19 mouse cellular contexts compared by ENCODE assay signal in genomic region chr2:132095821-132096220, GRCm38 (mm10). TPM values are rescaled to one million over a fixed set of nuclear protein-coding genes. Genes with fewer than 3 reads are reported as not detected.
DNase-seq lines count a peak whose midpoint lies in the region; ATAC-seq and TF ChIP-seq lines count a peak whose summit lies in the region.
"Had no signal": no experiment of that assay in that cellular context is flagged by ENCODE, and none has a peak within 500 bp of the region (broad histone marks: within the 10 kb centered on the region; RNA-seq: fewer than 3 reads in every experiment).

No protein-coding gene starts in this region.

- no peak overlapping the region for H3K4me2 ChIP-seq in lung, embryonic 16.5 days (ENCODE audit: low read depth, low read length)
- no peak overlapping the region for H3K4me2 ChIP-seq in forebrain, embryonic 15.5 days (replicated peaks)
- H3K4me2 ChIP-seq: forebrain, embryonic 13.5 days; heart, embryonic 15.5 days; midbrain, embryonic 13.5 days; neural tube, embryonic 12.5 days had no signal

- peak; percentile 56; the same call in 1 of the 2 replicates for ATAC-seq in lung, embryonic 16.5 days (ENCODE audit: low read depth)
- no peak for ATAC-seq in forebrain, embryonic 15.5 days (replicated peaks)
- ATAC-seq: forebrain, embryonic 13.5 days; midbrain, embryonic 13.5 days had no signal

- peak; percentile 33 for DNase-seq in 416B (ENCODE audit: low read depth)
- peak; percentile 29 for DNase-seq in brain, embryonic 14.5 days (ENCODE audit: low read depth)
- no peak for DNase-seq in left cerebral cortex, postnatal 4 days
- no peak for DNase-seq in cerebellum, postnatal 36 days
- DNase-seq: adrenal gland, adult 8-10 months; cerebellum, adult 11 months; gastrocnemius, postnatal 25 days; kidney, adult 11 months; kidney, postnatal 10 days; thymus, postnatal 25 days had no signal

- no peak overlapping the region for H3K9ac ChIP-seq in lung, embryonic 16.5 days (ENCODE audit: low read length)
- H3K9ac ChIP-seq in forebrain, embryonic 15.5 days (replicated peaks), result no peak overlapping the region
- H3K9ac ChIP-seq: forebrain, embryonic 13.5 days; heart, embryonic 15.5 days; midbrain, embryonic 13.5 days; neural tube, embryonic 12.5 days had no signal

- WGBS in lung, embryonic 16.5 days, result 55% methylated on average over 6 of the region's 6 CpGs
- 57% methylated on average over 6 of the region's 6 CpGs for WGBS in macrophage (ENCODE audit: missing documents)
- 83% methylated on average over 6 of the region's 6 CpGs for WGBS in forebrain, embryonic 15.5 days

- peaks cover 3% of the 10 kb centered on the region; the same call in 1 of the 2 replicates for H3K4me1 ChIP-seq in lung, embryonic 16.5 days (replicated peaks; ENCODE audit: control insufficient read depth, insufficient read depth, low read length)
- no peaks in the 10 kb centered on the region for H3K4me1 ChIP-seq in forebrain, embryonic 15.5 days
- H3K4me1 ChIP-seq: midbrain, embryonic 13.5 days; neural tube, embryonic 12.5 days had no signal

- peaks cover 5% of the 10 kb centered on the region; the same call in 1 of the 2 replicates for H3K36me3 ChIP-seq in lung, embryonic 16.5 days (ENCODE audit: control insufficient read depth, insufficient read depth, low read length)
- peaks cover 36% of the 10 kb centered on the region; the same call in 1 of the 2 replicates for H3K36me3 ChIP-seq in macrophage (ENCODE audit: inconsistent target)
- H3K36me3 ChIP-seq in forebrain, embryonic 15.5 days, result peaks cover 11% of the 10 kb centered on the region

- intact Hi-C loops in left cerebral cortex, postnatal 4 days (cut with DNase I), result no loop called here

- no peaks in the 10 kb centered on the region for H3K9me3 ChIP-seq in lung, embryonic 16.5 days (ENCODE audit: control insufficient read depth, low read length)
- H3K9me3 ChIP-seq in forebrain, embryonic 15.5 days, result no peaks in the 10 kb centered on the region
- H3K9me3 ChIP-seq: forebrain, embryonic 13.5 days; heart, embryonic 15.5 days; hindbrain, embryonic 10.5 days; midbrain, embryonic 13.5 days; neural tube, embryonic 12.5 days had no signal

- TF ChIP-seq POLR2A in brain, embryonic 14.5 days (IDR thresholded peaks at IDR 0.05; ENCODE audit: borderline replicate concordance, extremely low read depth, insufficient read depth, insufficient read length, poor library complexity, severe bottlenecking), result no peak

- peaks cover 91% of the 10 kb centered on the region for H3K79me2 ChIP-seq in macrophage (ENCODE audit: inconsistent target)

- TF ChIP-seq CTCF in brain, embryonic 14.5 days (IDR thresholded peaks at IDR 0.05; ENCODE audit: borderline replicate concordance, extremely low read depth, insufficient read depth, insufficient read length), result no peak

- H3K27me3 ChIP-seq in lung, embryonic 16.5 days (ENCODE audit: control insufficient read depth, insufficient read depth, low read depth, low read length), result no peaks in the 10 kb centered on the region
- H3K27me3 ChIP-seq in forebrain, embryonic 15.5 days, result no peaks in the 10 kb centered on the region
- H3K27me3 ChIP-seq: forebrain, embryonic 13.5 days; heart, embryonic 15.5 days; midbrain, embryonic 13.5 days; neural tube, embryonic 12.5 days had no signal

- no peak overlapping the region for H3K4me3 ChIP-seq in lung, embryonic 16.5 days (ENCODE audit: low read length)
- no peak overlapping the region for H3K4me3 ChIP-seq in macrophage (ENCODE audit: inconsistent target)
- no peak overlapping the region for H3K4me3 ChIP-seq in forebrain, embryonic 15.5 days
- H3K4me3 ChIP-seq: forebrain, embryonic 13.5 days; heart, embryonic 15.5 days; hindbrain, embryonic 10.5 days; layer of hippocampus, adult 2 months; midbrain, embryonic 13.5 days; neural tube, embryonic 12.5 days had no signal

- H3K27ac ChIP-seq in lung, embryonic 16.5 days (ENCODE audit: low read length), result no peak overlapping the region
- peak overlapping the region; percentile 89 for H3K27ac ChIP-seq in macrophage
- H3K27ac ChIP-seq in forebrain, embryonic 15.5 days (replicated peaks), result no peak overlapping the region
- H3K27ac ChIP-seq: forebrain, embryonic 13.5 days; heart, embryonic 15.5 days; hindbrain, embryonic 10.5 days; layer of hippocampus, adult 2 months; midbrain, embryonic 13.5 days; neural tube, embryonic 12.5 days had no signal

RNA-seq across cellular contexts. Expression of gene Slc23a2, which starts 49.1 kb away (rescaled TPM):
- polyA plus RNA-seq in brain, embryonic 14.5 days (2012; rRNA removed), result 36.3 and 40.9 TPM in 2 replicates
- 11.1 and 12.1 TPM in 2 replicates for polyA plus RNA-seq in lung, embryonic 16.5 days (2015; fragmentation: Nextera tagmentation; extraction: Ambion mirVana)
- 100 to 1,000 TPM; 118 to 357 (median 244) TPM for total RNA-seq in macrophage (2018; cell fraction: chromatin; rRNA removed)
- 100 to 1,000 TPM in 7 of 26 experiments, 10 to 100 TPM in 19; 71.9 to 117 (median 91.5) TPM for total RNA-seq in macrophage (2018; cell fraction: cytosol; rRNA removed)
- 100 to 1,000 TPM; 142 to 294 (median 219) TPM for total RNA-seq in macrophage (2018; cell fraction: nucleus; rRNA removed)
- polyA plus RNA-seq in macrophage (2018), result 42.4 to 55.7 TPM (median 53.2 TPM) in 3 replicates
- polyA plus RNA-seq in forebrain, embryonic 15.5 days (2015; fragmentation: Nextera tagmentation; extraction: Ambion mirVana), result 27.6 and 30.2 TPM in 2 replicates
- total RNA-seq in left cerebral cortex, postnatal 4 days (2021), result 10 to 100 TPM; 75.9 to 79.6 TPM

Comparison
In these comparisons a context has a peak if more than half of its experiments do, and no peak if none do; other contexts are left out.
1. DNase-seq: peak in 416B (single experiment) and brain, embryonic 14.5 days (single experiment); none in left cerebral cortex, postnatal 4 days (single experiment) and cerebellum, postnatal 36 days (0 of 2).